Mouse (Mus musculus): ENCODE measurements at regions not wholly inside any gene's neighbourhood (a gene's known extent, or its start where the extent isn't known, plus 50 kb on each side); places are given as distances from the start of the nearest gene placed in this dataset.

- no peak for DNase-seq (ENCODE audit: low spot score in 2 of 2)
Measured at GRCm38 (mm10) chr2:34111286-34111685, 223.5 kb upstream of the Mvb12b start.

DNA sequence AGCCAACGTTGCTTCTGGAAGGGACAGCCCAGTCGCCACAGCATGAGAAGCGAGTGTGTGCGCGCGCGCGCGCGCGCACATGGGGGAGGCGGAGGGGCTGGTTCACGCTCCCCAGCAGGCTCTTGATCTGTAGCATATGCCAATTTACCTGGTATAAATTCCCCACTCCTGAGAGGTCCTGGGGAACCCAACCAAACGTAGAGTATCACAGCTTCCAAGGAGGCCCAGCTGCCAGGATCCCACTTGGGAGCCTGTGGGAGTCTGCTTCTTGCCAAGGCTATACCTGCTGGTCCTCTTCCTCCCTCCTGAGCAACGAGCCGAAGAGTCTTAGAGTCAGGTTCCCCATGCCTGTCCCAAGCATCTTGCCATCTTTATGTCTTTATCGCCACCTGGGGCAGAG lies 222.8 kb upstream of the Mvb12b start:
- DNase-seq (ENCODE audit: low spot score in 2 of 2): no peak

DNA sequence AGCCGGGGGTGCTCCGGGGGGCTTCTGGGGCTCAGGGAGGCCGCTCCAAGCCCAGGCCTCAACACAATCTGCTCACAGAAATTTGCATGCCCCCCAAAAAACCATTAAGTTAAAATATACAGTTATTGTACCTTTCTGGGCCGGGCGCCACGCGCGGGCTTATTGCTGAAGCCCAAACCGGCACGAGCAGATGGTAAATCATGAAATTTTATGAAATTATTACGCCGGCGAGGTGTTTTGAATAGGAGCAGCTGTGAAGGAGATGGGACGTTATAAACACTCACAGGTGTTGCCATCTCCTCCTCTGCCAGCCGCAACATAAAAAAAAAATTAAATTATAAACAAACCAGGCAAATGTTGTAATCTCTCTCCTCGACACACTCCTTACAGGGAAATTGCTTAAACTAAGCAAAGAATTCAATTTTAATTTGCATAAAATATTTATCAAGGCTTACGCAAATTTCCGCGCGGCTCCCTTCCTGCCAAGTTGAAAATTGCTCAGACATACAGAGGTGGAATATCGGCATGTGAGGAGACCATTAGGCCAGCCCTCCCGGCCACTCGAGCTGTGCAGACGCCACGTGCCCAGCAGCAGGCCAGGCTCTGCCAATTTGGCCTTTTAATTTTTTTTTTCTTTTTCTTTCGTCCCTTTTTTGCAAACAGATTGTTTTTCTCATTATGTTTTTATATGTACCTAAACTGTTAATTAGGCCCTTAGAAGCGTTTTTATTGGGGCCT lies 220.0 kb upstream of the Mvb12b start:
- no peak for DNase-seq (ENCODE audit: low spot score in 2 of 2)

DNA sequence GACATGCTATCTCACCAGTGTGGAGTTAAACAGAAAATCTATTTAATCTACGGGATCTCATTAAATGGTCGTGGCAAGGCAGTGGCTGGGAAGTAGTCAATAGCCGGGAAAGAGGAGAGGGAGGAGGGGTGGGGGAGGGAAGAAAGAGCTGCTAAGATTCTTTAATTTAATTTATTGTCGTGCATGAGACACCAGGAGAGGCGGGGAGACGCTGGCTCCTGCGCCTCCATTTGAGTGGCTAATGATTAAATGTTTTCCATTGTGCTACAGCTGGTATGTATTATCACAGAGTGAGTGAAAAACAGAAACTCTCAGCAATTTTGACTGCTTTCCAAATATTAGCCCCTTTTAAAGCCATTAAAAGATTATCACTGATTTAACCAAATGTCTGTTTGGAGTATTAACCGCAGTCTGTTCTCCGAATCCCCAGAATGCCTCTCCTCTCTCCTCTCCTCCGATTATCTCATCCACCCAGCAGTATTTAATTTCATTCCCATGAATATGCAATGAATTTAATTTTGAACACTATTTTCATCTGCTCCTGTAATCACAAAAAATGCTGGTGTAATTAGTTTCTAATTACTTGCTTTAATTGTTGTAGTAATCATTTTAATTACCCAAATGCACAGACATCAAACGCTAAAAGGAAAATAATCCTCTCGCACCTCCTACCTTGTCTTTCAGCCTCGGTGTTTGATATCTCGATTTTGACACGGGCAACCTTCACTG lies 219.3 kb upstream of the Mvb12b start:
- DNase-seq (ENCODE audit: low spot score in 2 of 2): no peak

DNA sequence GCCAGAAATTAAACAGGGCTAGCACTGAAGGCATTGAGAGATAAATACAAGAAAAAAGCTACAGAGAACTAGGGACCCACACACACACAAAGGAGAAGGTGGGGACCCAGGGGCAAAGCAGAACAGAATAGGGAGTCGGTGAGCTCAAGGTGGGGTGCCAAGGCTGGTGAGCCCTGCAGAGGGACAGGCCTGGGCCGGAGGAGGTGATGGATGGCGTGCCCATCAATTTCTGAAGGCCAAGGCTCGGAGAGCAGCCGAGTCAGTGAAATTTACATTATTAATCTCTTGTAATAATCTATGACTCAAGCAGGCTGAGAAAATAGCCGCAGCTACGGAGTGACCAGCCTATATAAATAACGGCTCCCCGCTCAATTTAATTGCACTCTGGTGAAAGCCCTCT lies 218.5 kb upstream of the Mvb12b start:
- DNase-seq (ENCODE audit: low spot score in 2 of 2): no peak

DNA sequence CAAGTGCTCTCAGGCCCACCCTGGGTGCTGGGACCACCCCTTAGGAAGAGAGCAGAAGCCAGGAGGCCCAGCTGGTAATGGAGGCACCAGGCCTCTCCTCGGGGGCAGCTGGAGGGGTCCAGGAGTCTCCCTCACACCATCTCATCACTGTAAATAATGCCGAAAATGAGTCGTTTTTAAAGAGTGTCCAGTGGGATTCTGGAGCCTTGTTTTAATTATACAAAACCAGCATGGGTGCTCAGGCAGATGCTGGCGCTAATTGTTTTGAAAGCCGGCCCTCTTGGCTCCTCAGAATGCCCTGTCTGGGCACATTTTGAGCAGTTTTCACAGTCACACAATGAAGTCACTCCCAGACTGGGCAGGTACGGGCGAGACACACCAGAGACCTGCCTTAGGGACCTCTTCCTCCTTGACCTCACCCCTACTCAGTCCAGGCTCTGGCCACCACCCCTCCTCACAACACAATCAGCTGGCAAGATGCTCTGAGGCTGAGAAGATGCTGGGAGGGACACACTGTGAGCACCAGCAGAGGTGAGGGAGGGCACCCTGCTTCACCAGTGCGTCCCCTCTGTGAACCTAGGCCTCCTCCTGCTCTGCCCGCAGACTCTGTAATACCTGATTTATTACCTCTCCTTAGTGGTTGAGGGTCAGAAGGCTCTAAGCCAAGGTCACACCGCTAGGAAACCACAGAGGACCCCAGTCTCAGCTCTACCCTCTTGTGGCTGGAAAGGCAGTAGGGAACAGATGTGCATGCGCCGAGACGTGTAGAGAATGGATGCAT lies 217.7 kb upstream of the Mvb12b start:
- no peak for DNase-seq (ENCODE audit: low spot score in 2 of 2)

DNA sequence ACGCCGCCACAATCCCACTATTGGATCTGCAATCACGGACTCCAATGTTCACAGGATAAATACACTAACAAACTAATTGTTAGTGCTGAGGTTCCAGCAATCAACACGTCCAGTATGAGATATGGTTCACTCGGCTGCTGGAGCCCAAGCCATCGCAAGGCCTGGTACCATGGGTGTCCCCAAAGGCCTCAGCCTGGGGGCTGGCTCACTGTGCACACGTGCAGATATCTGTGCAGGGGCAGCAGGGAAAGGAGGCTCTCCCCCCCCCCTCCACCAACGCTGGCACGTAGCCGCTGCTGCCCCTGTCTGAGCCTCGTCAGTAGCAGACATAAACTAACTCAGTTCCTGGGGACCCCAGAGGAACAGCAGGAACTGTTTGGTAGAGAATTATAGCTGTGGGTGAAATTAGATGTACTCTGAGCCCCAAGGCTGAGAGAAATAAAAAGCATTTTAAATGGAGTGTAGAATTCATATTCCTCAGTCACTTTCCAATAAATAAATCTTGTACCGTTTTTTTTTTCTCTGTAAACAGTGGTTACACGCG lies 210.3 kb upstream of the Mvb12b start:
- no peak for DNase-seq (ENCODE audit: low spot score in 2 of 2)

- no peak for DNase-seq (ENCODE audit: low spot score in 2 of 2)
Measured at GRCm38 (mm10) chr2:34096561-34096960, 208.8 kb upstream of the Mvb12b start.

DNA sequence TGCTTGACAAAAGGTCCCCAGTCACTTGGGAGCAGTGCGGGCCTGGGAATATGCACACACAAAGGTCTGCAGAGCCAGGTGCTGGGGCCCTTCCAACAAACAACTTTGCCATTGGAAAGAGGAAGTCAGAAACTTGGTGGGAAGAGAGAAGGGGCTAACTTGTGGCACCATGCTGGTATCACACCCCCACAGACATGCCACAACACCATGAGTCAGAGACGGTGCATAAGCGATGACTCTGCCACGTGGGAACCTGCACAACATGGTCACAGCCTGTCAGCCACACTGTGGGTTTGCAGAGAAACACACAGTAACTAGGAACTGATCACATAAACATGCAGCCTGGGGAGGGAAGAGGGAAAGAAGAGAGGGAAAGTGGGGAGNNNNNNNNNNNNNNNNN lies 201.1 kb upstream of the Mvb12b start:
- no peak for DNase-seq (ENCODE audit: low spot score in 2 of 2)

DNA sequence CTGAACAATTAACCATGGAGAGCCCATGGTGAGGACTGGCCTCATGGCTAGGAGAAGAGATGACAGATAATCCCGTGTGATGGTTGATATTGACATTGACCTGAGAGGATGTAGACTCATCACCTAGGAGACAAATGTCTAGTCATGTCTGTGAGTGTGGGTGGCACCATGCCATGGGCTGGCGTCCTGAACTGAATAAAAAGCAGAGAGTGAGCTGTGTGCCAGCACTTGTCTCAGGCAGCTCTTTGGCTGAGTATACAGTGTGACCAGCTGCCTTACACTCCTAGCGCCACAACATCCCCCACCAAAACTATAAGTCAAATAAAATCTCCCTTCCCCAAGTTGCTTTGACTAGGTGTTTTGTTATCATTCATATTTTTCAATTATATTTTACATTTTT lies 198.4 kb upstream of the Mvb12b start:
- DNase-seq (ENCODE audit: low spot score in 2 of 2): no peak

DNA sequence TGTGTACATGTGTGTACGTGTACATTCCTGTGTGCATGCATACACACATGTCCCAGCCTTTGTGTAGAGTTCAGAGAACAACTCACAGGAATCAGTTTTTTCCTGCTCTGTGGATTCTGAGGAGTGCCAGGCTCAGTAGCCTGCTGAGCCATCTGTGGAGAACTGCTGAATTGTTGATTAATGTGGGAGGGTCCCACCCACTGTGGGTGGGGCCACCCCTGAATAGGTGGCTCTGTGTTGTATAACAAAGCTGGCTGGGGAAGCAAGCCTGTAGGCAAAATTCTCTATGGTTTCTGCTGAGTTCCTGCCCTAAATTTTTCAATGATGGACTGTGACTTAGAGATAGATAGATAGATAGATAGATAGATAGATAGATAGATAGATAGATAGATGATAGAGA lies 196.8 kb upstream of the Mvb12b start:
- DNase-seq (ENCODE audit: low spot score in 2 of 2): no peak

- no peak for DNase-seq (ENCODE audit: low spot score in 2 of 2)
Measured at GRCm38 (mm10) chr2:34082486-34082885, 194.7 kb upstream of the Mvb12b start.

- DNase-seq (ENCODE audit: low spot score in 2 of 2): no peak
Measured at GRCm38 (mm10) chr2:34080176-34080575, 192.4 kb upstream of the Mvb12b start.

GRCm38 (mm10) chr2:34079282-34079681 lies 191.5 kb upstream of the Mvb12b start:
- DNase-seq (ENCODE audit: low spot score in 2 of 2): no peak

GRCm38 (mm10) chr2:34078875-34079262 lies 191.1 kb upstream of the Mvb12b start:
- DNase-seq (ENCODE audit: low spot score in 2 of 2): no peak

DNA sequence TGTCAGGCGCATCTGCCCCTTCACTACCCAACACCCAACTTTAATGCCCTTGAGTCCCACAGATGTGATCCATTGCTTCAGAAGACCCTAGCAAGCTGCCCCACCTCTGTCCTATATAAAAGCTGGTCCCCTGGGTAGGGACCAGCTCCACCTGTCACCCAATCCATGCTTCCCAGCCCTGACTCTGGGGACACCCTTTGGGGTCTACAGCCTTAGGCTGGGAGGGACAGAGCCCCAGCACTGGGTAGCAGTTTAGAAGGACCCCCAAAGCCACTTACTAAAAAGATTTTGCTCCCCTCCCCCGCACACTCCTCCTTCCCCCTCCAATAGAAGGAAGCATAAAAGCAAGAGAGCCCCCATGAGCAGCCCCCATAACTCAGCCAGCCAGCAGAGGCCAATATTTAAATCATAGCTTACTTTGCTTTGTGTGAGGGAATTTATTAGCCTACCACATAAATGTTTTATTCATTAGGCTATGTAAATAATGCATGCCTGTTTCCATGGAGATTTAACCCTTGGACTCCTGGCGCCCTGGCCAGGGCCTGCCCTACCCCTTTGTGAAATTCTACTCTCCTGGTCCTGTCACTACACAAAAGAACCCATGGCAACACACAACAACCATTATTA lies 190.6 kb upstream of the Mvb12b start:
- DNase-seq (ENCODE audit: low spot score in 2 of 2): no peak

DNA sequence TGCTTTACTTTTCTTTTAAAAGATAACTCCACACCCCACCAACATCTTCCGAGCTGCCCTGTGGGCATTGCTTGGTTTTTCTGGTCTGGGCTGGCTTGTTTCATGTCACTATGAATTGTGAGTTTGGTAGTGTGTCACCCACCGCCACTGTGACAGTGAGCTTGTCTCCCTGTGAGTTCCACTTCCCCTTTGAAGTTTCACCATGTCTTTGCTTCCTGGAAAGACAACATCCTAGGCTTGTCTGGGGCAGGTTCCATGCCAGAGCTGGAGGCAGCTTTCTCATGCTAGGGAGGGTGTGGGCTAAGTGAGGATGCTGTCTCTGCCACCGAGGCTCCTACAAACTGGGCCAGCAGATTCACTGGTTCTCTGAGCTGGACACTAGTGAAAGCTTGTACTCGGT lies 188.6 kb upstream of the Mvb12b start:
- DNase-seq (ENCODE audit: low spot score in 2 of 2): no peak

DNA sequence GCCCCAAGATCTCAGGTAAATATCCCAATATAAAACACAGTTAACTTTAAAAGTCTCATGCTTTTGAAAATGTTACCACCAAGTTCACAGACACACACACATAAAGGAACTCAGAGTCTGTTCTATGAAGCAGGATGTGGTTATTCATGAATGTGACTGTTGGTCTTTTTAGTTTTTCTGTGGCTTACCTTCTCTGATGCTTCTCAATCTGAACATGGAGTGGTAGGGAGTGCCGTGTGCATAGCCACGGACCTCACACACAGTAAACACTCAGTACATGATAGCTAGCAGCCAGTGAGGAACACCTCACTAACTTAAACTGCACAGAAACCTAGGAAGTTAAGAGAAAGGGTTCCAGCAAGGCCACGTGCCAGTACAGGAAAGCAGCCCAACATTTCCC lies 186.3 kb upstream of the Mvb12b start:
- peak in 1 of 2 experiments; percentile 22 for DNase-seq (ENCODE audit: low spot score in 2 of 2)

DNA sequence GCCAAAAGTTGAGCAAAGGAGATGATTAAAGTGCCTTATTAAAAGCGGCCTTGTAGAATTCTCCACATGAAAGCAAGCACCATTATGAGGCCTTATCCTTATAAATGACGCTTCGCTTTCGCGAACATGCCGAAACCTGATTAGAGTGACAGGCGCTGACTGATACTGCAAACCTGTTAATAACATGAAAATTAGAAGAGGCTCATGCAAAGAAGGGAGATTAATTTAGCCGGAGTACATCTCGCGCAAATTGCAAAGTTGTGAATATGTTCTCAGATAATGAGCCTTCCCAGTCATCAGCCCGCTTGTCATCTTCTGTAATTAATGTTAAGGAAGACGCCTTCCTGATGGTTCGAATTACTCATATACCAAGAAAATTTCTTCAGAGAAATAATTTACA lies 177.8 kb upstream of the Mvb12b start:
- DNase-seq (ENCODE audit: low spot score in 2 of 2): no peak

- DNase-seq (ENCODE audit: low spot score in 2 of 2): peak in 1 of 2 experiments; percentile 62
Measured at GRCm38 (mm10) chr2:34065090-34065489, 177.3 kb upstream of the Mvb12b start.

DNA sequence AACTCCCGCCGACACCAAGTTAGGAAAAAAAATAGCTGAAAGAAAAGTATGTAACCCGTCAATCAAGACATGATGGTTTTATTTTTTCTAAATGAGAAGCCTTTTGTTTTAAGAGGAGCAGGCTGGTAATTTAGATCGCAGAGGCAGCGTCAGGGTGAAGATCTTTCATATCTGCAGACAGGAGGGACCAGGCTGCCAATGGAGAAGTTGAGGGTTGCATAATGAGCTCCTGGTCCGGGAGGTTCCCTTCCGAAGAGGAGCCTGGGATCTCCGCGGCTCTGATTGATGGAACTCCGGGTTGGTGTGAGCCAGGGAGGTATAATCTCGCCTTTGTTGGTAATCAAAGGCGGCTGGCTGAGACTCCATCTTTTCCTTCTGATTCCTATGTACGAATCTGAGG lies 168.8 kb upstream of the Mvb12b start:
- DNase-seq (ENCODE audit: low spot score in 2 of 2): no peak

- DNase-seq (ENCODE audit: low spot score in 2 of 2): no peak
Measured at GRCm38 (mm10) chr2:34043064-34043463, 155.3 kb upstream of the Mvb12b start.

All from thymus, postnatal 10 days (tissue).